Mouse (Mus musculus): ENCODE results near the gene Wdr4. TPM values are rescaled to one million over a fixed set of nuclear protein-coding genes. Genes with fewer than 3 reads are reported as not detected.

Gene Wdr4
- total RNA-seq, 1 experiment from 2014 or later = 22.2 TPM

- no peak for DNase-seq
These were observed 24.8 kb downstream of the Wdr4 start for GRCm38 (mm10) chr17:31494989-31495388.

- DNase-seq = peak; percentile 82
These were observed 27.4 kb downstream of the Wdr4 start for GRCm38 (mm10) chr17:31492416-31492815.

- DNase-seq = no peak
These were observed 28.4 kb downstream of the Wdr4 start for GRCm38 (mm10) chr17:31491355-31491754.

GRCm38 (mm10) chr17:31487433-31488060 lies 32.2 kb downstream of the Wdr4 start:
- DNase-seq = no peak

- DNase-seq = no peak
These were observed 33.1 kb downstream of the Wdr4 start for GRCm38 (mm10) chr17:31486616-31487198.

GRCm38 (mm10) chr17:31479108-31479844 lies 40.5 kb downstream of the Wdr4 start:
- no peak for DNase-seq

GRCm38 (mm10) chr17:31478606-31479005 lies 41.2 kb downstream of the Wdr4 start:
- no peak for DNase-seq

- DNase-seq = no peak
These were observed 45.4 kb downstream of the Wdr4 start for GRCm38 (mm10) chr17:31474388-31474787.

GRCm38 (mm10) chr17:31470766-31471418 lies 48.9 kb downstream of the Wdr4 start:
- no peak for DNase-seq

GRCm38 (mm10) chr17:31468496-31468895 lies 51.3 kb downstream of the Wdr4 start:
- peak; percentile 66 for DNase-seq

GRCm38 (mm10) chr17:31466854-31467253 lies 52.9 kb downstream of the Wdr4 start:
- no peak for DNase-seq

GRCm38 (mm10) chr17:31462506-31462905 lies 57.3 kb downstream of the Wdr4 start:
- no peak for DNase-seq

- DNase-seq = no peak
These were observed 59.4 kb downstream of the Wdr4 start for GRCm38 (mm10) chr17:31460416-31460815.

- peak; percentile 80 for DNase-seq
These were observed 62.8 kb downstream of the Wdr4 start for GRCm38 (mm10) chr17:31456723-31457567.

GRCm38 (mm10) chr17:31454056-31454455 lies 65.7 kb downstream of the Wdr4 start:
- peak; percentile 44 for DNase-seq

GRCm38 (mm10) chr17:31453476-31453875 lies 66.3 kb downstream of the Wdr4 start:
- DNase-seq = no peak

- DNase-seq = no peak
These were observed 67.0 kb downstream of the Wdr4 start for GRCm38 (mm10) chr17:31452816-31453215.

- DNase-seq = peak; percentile 67
These were observed 68.5 kb downstream of the Wdr4 start for GRCm38 (mm10) chr17:31451179-31451708.

GRCm38 (mm10) chr17:31450206-31450605 lies 69.6 kb downstream of the Wdr4 start:
- DNase-seq = no peak

- DNase-seq = no peak
These were observed 71.3 kb downstream of the Wdr4 start for GRCm38 (mm10) chr17:31448519-31448918.

- DNase-seq = no peak
These were observed 72.0 kb downstream of the Wdr4 start for GRCm38 (mm10) chr17:31447766-31448165.

Data from adrenal gland, postnatal 14 days (tissue).